Mouse (Mus musculus): ENCODE measurements around the gene Tmem50b. TPM values are rescaled to one million over a fixed set of nuclear protein-coding genes. Genes with fewer than 3 reads are reported as not detected.
"Not testable (repeated sequence)": the region's sequence is repeated elsewhere in the genome, so short reads cannot be mapped to it uniquely, and the experiment has no call there.

Tmem50b gene
- 10 to 100 TPM; 84.1 to 88.0 TPM for total RNA-seq (2021)
- long read RNA-seq, experiment 1, transcript Tmem50b-201 (7 exons, 2,347 nt): major isoform, 96 of 109 reads
- long read RNA-seq, experiment 1, partial matches to known transcripts: 1 of 109 reads
- long read RNA-seq, experiment 1, other reads (novel, unspliced or antisense): 12 of 109 reads
- long read RNA-seq, experiment 2, transcript Tmem50b-201 (7 exons, 2,347 nt): major isoform, 61 of 67 reads
- long read RNA-seq, experiment 2, partial matches to known transcripts: 2 of 67 reads
- long read RNA-seq, experiment 2, other reads (novel, unspliced or antisense): 4 of 67 reads

GRCm38 (mm10) chr16:91597672-91598010 is at the start of gene Tmem50b:
Tmem50b (minus strand) TSS chr16:91597800.
- H3K27ac ChIP-seq: peak within 1 kb of the TSS; percentile 80
- intact Hi-C loops (cut with DNase I): loop anchor here (2.0 kb wide), 2 partner anchors 21 to 49 kb away; partner anchors contain the start of genes Dnajc28, Gart and Son
- TF ChIP-seq CTCF (IDR thresholded peaks at IDR 0.05): no peak
- DNase-seq (ENCODE audit: extremely low spot score in 1 of 2, low spot score in 2 of 2): peak; percentile 99
- H3K4me3 ChIP-seq: peak within 1 kb of the TSS; percentile 83

GRCm38 (mm10) chr16:91646681-91647419 is 49.2 kb upstream of the Tmem50b start, which contains the start of gene Gart:
Gart (minus strand) TSS chr16:91646952.
- intact Hi-C loops (cut with DNase I): loop anchor here (2.0 to 10.0 kb wide), 2 partner anchors 50 to 602 kb away; partner anchors contain the start of genes Paxbp1 and Tmem50b
- no peak for TF ChIP-seq CTCF (IDR thresholded peaks at IDR 0.05)
- peak; percentile 92 to 94 for DNase-seq (ENCODE audit: extremely low spot score in 1 of 2, low spot score in 2 of 2)
- Histone ChIP-seq H3K27ac (peak within 1 kb of the TSS; percentile 98), H3K4me3 (peak within 1 kb of the TSS; percentile 63)

GRCm38 (mm10) chr16:91645995-91646602 is 48.5 kb upstream of the Tmem50b start:
- Histone ChIP-seq H3K27ac (peak overlapping the region; percentile 98), H3K4me3 (peak overlapping the region; percentile 63)
- TF ChIP-seq CTCF (IDR thresholded peaks at IDR 0.05): no peak; the same call in 1 of the 2 replicates
- no peak for DNase-seq (ENCODE audit: extremely low spot score in 1 of 2, low spot score in 2 of 2)
- intact Hi-C loops (cut with DNase I): loop anchor here (2.0 to 10.0 kb wide), 2 partner anchors 49 to 601 kb away; partner anchors contain the start of genes Paxbp1 and Tmem50b

GRCm38 (mm10) chr16:91645420-91645819 is 47.8 kb upstream of the Tmem50b start:
- intact Hi-C loops (cut with DNase I): loop anchor here (10.0 kb wide), 1 partner anchor 601 kb away; the partner anchor contains the start of gene Paxbp1

GRCm38 (mm10) chr16:91644901-91645300 is 47.3 kb upstream of the Tmem50b start:
- intact Hi-C loops (cut with DNase I): loop anchor here (10.0 kb wide), 1 partner anchor 600 kb away; the partner anchor contains the start of gene Paxbp1
- H3K27ac ChIP-seq: no peak overlapping the region
- DNase-seq (ENCODE audit: extremely low spot score in 1 of 2, low spot score in 2 of 2): no peak
- H3K4me3 ChIP-seq: no peak overlapping the region
- TF ChIP-seq CTCF (IDR thresholded peaks at IDR 0.05): no peak

More at GRCm38 (mm10) chr16:91645420-91645819, 47.8 kb upstream of the Tmem50b start:
- not testable (repeated sequence) for H3K4me3 ChIP-seq; DNase-seq (ENCODE audit: extremely low spot score in 1 of 2, low spot score in 2 of 2); H3K27ac ChIP-seq

- no peak for TF ChIP-seq CTCF (IDR thresholded peaks at IDR 0.05)
- intact Hi-C loops (cut with DNase I): loop anchor here (10.0 kb wide), 1 partner anchor 595 kb away; the partner anchor contains the start of gene Paxbp1
- peak overlapping the region; percentile 10; the same call in 1 of the 2 replicates for H3K27ac ChIP-seq
Measured at GRCm38 (mm10) chr16:91640171-91640570, 42.6 kb upstream of the Tmem50b start.

GRCm38 (mm10) chr16:91639636-91640035 is 42.0 kb upstream of the Tmem50b start:
- intact Hi-C loops (cut with DNase I): loop anchor here (10.0 kb wide), 1 partner anchor 595 kb away; the partner anchor contains the start of gene Paxbp1

More at GRCm38 (mm10) chr16:91640171-91640570, 42.6 kb upstream of the Tmem50b start:
- DNase-seq (ENCODE audit: extremely low spot score in 1 of 2, low spot score in 2 of 2): no peak
- H3K4me3 ChIP-seq: no peak overlapping the region

GRCm38 (mm10) chr16:91639161-91639560 is 41.6 kb upstream of the Tmem50b start:
- peak overlapping the region; percentile 87 for H3K27ac ChIP-seq
- no peak for DNase-seq (ENCODE audit: extremely low spot score in 1 of 2, low spot score in 2 of 2)
- TF ChIP-seq CTCF (IDR thresholded peaks at IDR 0.05): no peak
- no peak overlapping the region for H3K4me3 ChIP-seq
- intact Hi-C loops (cut with DNase I): no loop called here

More at GRCm38 (mm10) chr16:91639636-91640035, 42.0 kb upstream of the Tmem50b start:
- H3K27ac ChIP-seq: peak overlapping the region; percentile 87; the same call in 1 of the 2 replicates
- H3K4me3 ChIP-seq: no peak overlapping the region
- no peak for TF ChIP-seq CTCF (IDR thresholded peaks at IDR 0.05)
- no peak for DNase-seq (ENCODE audit: extremely low spot score in 1 of 2, low spot score in 2 of 2)

- Histone ChIP-seq H3K27ac (no peak overlapping the region), H3K4me3 (no peak overlapping the region)
- TF ChIP-seq CTCF (IDR thresholded peaks at IDR 0.05): no peak
- no peak for DNase-seq (ENCODE audit: extremely low spot score in 1 of 2, low spot score in 2 of 2)
- intact Hi-C loops (cut with DNase I): no loop called here
Measured at GRCm38 (mm10) chr16:91633641-91634040, 36.0 kb upstream of the Tmem50b start.

GRCm38 (mm10) chr16:91632940-91633339 is 35.3 kb upstream of the Tmem50b start:
- no peak for TF ChIP-seq CTCF (IDR thresholded peaks at IDR 0.05)
- intact Hi-C loops (cut with DNase I): no loop called here
- no peak overlapping the region for H3K4me3 ChIP-seq
- no peak for DNase-seq (ENCODE audit: extremely low spot score in 1 of 2, low spot score in 2 of 2)
- H3K27ac ChIP-seq: no peak overlapping the region

GRCm38 (mm10) chr16:91632439-91632838 is 34.8 kb upstream of the Tmem50b start:
- H3K4me3 ChIP-seq: no peak overlapping the region
- intact Hi-C loops (cut with DNase I): no loop called here
- H3K27ac ChIP-seq: no peak overlapping the region
- no peak for TF ChIP-seq CTCF (IDR thresholded peaks at IDR 0.05)
- no peak for DNase-seq (ENCODE audit: extremely low spot score in 1 of 2, low spot score in 2 of 2)
